Mouse (Mus musculus): ENCODE results near the gene Fxn. TPM values are rescaled to one million over a fixed set of nuclear protein-coding genes. Genes with fewer than 3 reads are reported as not detected.

Fxn gene
- 1 to 10 TPM; 7.4 to 9.5 (median 8.6) TPM for total RNA-seq (2022)

- no peak for DNase-seq (ENCODE audit: low spot score in 2 of 2)
Measured at GRCm38 (mm10) chr19:24280601-24281228, at the start of gene Fxn. Gene Fxn (minus strand): TSS chr19:24280605.

- no peak for DNase-seq (ENCODE audit: low spot score in 2 of 2)
Measured at GRCm38 (mm10) chr19:24327921-24328320, 47.5 kb upstream of the Fxn start.

- no peak for DNase-seq (ENCODE audit: low spot score in 2 of 2)
Measured at GRCm38 (mm10) chr19:24326969-24327368, 46.6 kb upstream of the Fxn start.

GRCm38 (mm10) chr19:24325692-24326091 is 45.3 kb upstream of the Fxn start:
- no peak for DNase-seq (ENCODE audit: low spot score in 2 of 2)

- no peak for DNase-seq (ENCODE audit: low spot score in 2 of 2)
Measured at GRCm38 (mm10) chr19:24323841-24324613, 43.6 kb upstream of the Fxn start.

GRCm38 (mm10) chr19:24321900-24322311 is 41.5 kb upstream of the Fxn start:
- DNase-seq (ENCODE audit: low spot score in 2 of 2): no peak

- DNase-seq (ENCODE audit: low spot score in 2 of 2): no peak
Measured at GRCm38 (mm10) chr19:24321211-24321899, 41.0 kb upstream of the Fxn start.

- DNase-seq (ENCODE audit: low spot score in 2 of 2): no peak
Measured at GRCm38 (mm10) chr19:24318172-24318571, 37.8 kb upstream of the Fxn start.

GRCm38 (mm10) chr19:24317731-24318130 is 37.3 kb upstream of the Fxn start:
- no peak for DNase-seq (ENCODE audit: low spot score in 2 of 2)

- DNase-seq (ENCODE audit: low spot score in 2 of 2): peak in 1 of 2 experiments; percentile 34
Measured at GRCm38 (mm10) chr19:24317038-24317591, 36.7 kb upstream of the Fxn start.

- no peak for DNase-seq (ENCODE audit: low spot score in 2 of 2)
Measured at GRCm38 (mm10) chr19:24316060-24316725, 35.8 kb upstream of the Fxn start.

GRCm38 (mm10) chr19:24315234-24315633 is 34.8 kb upstream of the Fxn start:
- DNase-seq (ENCODE audit: low spot score in 2 of 2): no peak

GRCm38 (mm10) chr19:24314676-24315075 is 34.3 kb upstream of the Fxn start:
- no peak for DNase-seq (ENCODE audit: low spot score in 2 of 2)

GRCm38 (mm10) chr19:24312556-24313342 is 32.3 kb upstream of the Fxn start:
- DNase-seq (ENCODE audit: low spot score in 2 of 2): no peak

- no peak for DNase-seq (ENCODE audit: low spot score in 2 of 2)
Measured at GRCm38 (mm10) chr19:24312046-24312445, 31.6 kb upstream of the Fxn start.

- peak; percentile 45 to 49 for DNase-seq (ENCODE audit: low spot score in 2 of 2)
Measured at GRCm38 (mm10) chr19:24308305-24308705, 27.9 kb upstream of the Fxn start.

- DNase-seq (ENCODE audit: low spot score in 2 of 2): no peak
Measured at GRCm38 (mm10) chr19:24307271-24308221, 27.1 kb upstream of the Fxn start.

- no peak for DNase-seq (ENCODE audit: low spot score in 2 of 2)
Measured at GRCm38 (mm10) chr19:24306351-24306750, 25.9 kb upstream of the Fxn start.

- DNase-seq (ENCODE audit: low spot score in 2 of 2): peak; percentile 47 to 51
Measured at GRCm38 (mm10) chr19:24302198-24302597, 21.8 kb upstream of the Fxn start.

All from layer of hippocampus, adult 8-10 months (tissue).